Mouse (Mus musculus): ENCODE measurements around the gene 4933402J07Rik. TPM values are rescaled to one million over a fixed set of nuclear protein-coding genes. Genes with fewer than 3 reads are reported as not detected.

4933402J07Rik gene
- polyA plus RNA-seq, 1 experiment from 2014 or later, result not detected

DNA sequence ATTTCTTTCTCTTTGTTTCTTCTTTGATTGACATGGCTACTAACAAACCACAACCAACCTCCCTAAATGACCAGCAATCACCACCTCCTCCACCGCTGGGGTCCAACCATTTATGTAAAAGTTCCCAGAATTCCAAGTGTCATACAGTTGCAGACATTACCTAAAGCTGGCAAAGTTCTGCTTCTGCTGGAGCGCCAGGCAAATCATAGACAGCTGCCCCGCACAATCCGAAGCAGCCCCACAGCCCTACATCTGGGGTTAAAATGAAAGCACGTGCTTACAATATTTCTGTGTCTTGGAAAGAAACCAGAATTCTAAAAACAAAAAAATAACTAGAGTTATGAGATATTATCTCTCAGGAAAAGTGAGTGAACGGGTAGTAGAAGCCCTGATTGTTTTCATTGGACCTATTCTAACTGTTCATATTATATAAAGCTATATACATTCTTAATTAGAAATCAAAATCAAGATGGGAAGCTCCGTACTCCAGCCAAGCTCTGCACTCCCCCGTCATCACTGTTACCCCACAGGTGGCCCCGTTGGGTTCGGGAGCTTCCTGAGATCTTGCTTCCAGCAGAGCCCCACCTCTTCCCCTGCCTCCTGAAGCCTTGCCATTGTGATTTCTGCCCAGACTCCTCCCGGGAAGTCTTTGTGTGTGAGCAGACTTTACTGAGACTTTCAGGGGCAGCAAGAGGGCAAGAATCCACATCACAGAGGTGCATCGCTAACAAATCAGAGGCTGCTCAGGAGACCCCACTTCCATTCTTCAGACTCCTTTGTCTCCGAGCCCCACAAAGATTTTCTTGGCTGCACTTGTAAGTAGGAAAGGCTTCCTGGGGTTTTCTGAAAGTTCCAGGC, 6.3 kb downstream of the 4933402J07Rik start:
- ATAC-seq (ENCODE audit: insufficient number of reproducible peaks, low FRiP score, low TSS enrichment, low read depth), result peak; percentile 62; the same call in 1 of the 2 replicates
- H3K27ac ChIP-seq, result peak overlapping the region; percentile 78
- 22% methylated on average over 13 of the region's 13 CpGs for WGBS

DNA sequence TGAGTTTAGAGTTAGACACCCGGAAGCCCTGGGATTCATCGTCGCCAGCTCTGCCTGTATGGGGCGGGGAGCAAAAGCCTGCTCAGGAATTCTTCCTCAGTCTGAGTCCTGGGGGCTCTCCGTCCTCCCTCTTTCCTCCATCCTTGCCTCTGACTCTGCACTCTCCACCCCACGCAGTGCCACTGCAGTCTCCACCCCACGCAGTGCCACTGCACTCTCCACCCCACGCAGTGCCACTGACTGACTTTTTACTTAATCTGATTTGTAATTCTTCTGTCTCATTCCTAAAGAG, 6.9 kb downstream of the 4933402J07Rik start:
- H3K4me3 ChIP-seq, result peak overlapping the region; percentile 31
- no peaks in the 10 kb centered on the region for H3K36me3 ChIP-seq
- peak overlapping the region; percentile 78 for H3K27ac ChIP-seq
- WGBS, result 3% methylated on average over 8 of the region's 8 CpGs
- no peaks in the 10 kb centered on the region for H3K9me3 ChIP-seq
- peaks cover 12% of the 10 kb centered on the region for H3K4me1 ChIP-seq
- H3K9ac ChIP-seq, result peak overlapping the region; percentile 15; the same call in 1 of the 2 replicates
- H3K27me3 ChIP-seq, result no peaks in the 10 kb centered on the region
- H3K4me2 ChIP-seq, result peak overlapping the region; percentile 51
- no peak for ATAC-seq (ENCODE audit: insufficient number of reproducible peaks, low FRiP score, low TSS enrichment, low read depth)

More for the DNA sequence above, 6.3 kb downstream of the 4933402J07Rik start:
- H3K9me3 ChIP-seq, result no peaks in the 10 kb centered on the region
- no peaks in the 10 kb centered on the region for H3K36me3 ChIP-seq
- H3K9ac ChIP-seq, result peak overlapping the region; percentile 15; the same call in 1 of the 2 replicates
- H3K27me3 ChIP-seq, result no peaks in the 10 kb centered on the region
- peaks cover 12% of the 10 kb centered on the region for H3K4me1 ChIP-seq
- H3K4me2 ChIP-seq, result peak overlapping the region; percentile 51
- H3K4me3 ChIP-seq, result peak overlapping the region; percentile 31

DNA sequence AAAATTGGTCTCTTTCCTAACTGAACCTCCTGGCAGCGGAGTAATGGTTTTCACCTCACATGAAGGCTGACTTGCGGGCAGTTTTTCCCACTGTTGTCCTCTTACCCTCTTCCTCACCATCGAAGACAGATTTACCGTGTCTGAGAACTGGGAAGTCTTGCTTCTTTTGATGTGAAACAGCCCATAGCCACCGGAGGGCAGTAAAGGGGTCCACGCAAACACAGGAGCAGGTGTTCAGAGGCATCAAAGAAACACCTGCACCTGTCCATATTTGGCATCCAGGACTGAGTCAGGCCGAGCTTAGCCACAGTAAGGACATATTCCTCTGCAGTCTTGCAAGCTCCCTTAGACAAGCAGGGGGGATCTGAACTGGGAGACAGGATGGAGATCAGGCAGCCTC, 7.2 kb downstream of the 4933402J07Rik start:
- H3K4me1 ChIP-seq, result peaks cover 12% of the 10 kb centered on the region
- WGBS, result 5% methylated on average over 7 of the region's 7 CpGs
- H3K4me3 ChIP-seq, result peak overlapping the region; percentile 31
- H3K27me3 ChIP-seq, result no peaks in the 10 kb centered on the region
- H3K27ac ChIP-seq, result peak overlapping the region; percentile 78
- no peaks in the 10 kb centered on the region for H3K9me3 ChIP-seq
- H3K9ac ChIP-seq, result no peak overlapping the region
- H3K36me3 ChIP-seq, result no peaks in the 10 kb centered on the region
- peak overlapping the region; percentile 51 for H3K4me2 ChIP-seq
- ATAC-seq (ENCODE audit: insufficient number of reproducible peaks, low FRiP score, low TSS enrichment, low read depth), result no peak

DNA sequence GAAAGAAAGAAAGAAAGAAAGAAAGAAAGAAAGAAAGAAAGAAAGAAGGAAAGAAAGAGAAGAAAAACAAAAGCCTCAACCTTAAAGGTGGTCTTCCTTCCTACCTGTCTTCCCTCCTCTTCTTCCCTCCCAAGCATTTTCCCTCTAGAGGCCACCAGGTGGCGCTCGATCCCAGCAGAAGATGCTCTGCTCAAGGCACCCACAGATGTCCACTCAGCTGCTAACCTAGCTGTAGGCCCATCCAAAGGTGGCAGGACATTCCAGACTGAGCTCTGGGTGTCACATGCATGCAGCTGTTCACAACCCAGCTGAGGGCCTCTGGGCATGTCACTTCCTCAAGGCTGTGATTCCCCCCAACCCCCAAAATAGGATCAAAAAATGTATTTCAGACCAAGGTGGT, 30.6 kb downstream of the 4933402J07Rik start:
- Histone ChIP-seq H3K9ac (no peak overlapping the region), H3K4me3 (no peak overlapping the region), H3K27ac (no peak overlapping the region), H3K4me2 (no peak overlapping the region), H3K4me1 (no peaks in the 10 kb centered on the region), H3K36me3 (no peaks in the 10 kb centered on the region), H3K27me3 (no peaks in the 10 kb centered on the region), H3K9me3 (no peaks in the 10 kb centered on the region)
- 0% methylated on average over 2 of the region's 2 CpGs for WGBS
- ATAC-seq (ENCODE audit: insufficient number of reproducible peaks, low FRiP score, low TSS enrichment, low read depth), result 0 out of 2 replicates have a peak, but pooled peaks have one; percentile 58

DNA sequence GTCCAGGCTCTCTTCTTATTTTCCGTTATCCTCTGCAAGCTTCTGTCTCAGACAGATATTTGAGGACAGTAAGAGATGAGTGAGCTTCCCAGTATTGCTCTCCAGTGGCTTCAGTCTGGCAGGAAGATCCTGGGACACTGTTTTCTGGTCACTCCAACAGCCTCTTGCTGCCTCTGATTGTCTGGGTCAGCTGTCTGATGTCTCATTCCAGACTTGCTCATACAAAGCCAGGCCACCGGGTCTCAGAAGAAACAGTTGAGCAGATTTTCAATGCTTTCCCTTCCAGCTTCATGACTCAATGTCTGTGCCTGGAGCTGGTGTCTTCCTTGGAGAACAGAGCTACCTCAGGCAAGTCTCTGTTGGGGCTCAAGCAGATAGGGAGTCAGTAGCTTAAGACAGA, 39.1 kb downstream of the 4933402J07Rik start:
- WGBS, result 79% methylated on average over 2 of the region's 2 CpGs
- Histone ChIP-seq H3K27me3 (peaks cover 18% of the 10 kb centered on the region), H3K4me3 (no peak overlapping the region), H3K9ac (no peak overlapping the region), H3K9me3 (no peaks in the 10 kb centered on the region), H3K4me2 (no peak overlapping the region), H3K4me1 (0 out of 2 replicates have a peak, but pooled peaks cover 2% of the 10 kb centered on the region), H3K27ac (no peak overlapping the region), H3K36me3 (no peaks in the 10 kb centered on the region)
- no peak for ATAC-seq (ENCODE audit: insufficient number of reproducible peaks, low FRiP score, low TSS enrichment, low read depth)

DNA sequence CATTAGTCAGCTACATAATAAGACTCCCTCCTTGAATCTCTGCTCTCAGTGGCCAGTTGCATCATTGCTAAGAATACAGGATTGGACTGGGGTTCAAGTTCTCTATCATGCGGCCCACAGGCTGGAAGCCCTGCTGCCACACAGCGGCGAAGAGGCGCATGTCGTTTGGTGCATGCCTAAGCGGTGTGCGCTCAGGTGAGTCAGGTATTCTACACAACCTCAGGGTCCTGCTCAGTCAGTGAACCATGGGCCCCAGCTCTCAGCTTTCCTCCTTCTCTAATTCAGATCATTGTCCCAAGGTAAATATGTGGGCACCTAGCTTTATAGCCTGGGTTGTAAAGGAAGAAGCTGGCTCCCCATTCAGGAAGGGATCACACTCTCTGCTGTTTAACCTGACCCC, 45.5 kb downstream of the 4933402J07Rik start:
- no peak overlapping the region for H3K4me3 ChIP-seq
- no peak overlapping the region for H3K27ac ChIP-seq
- ATAC-seq (ENCODE audit: insufficient number of reproducible peaks, low FRiP score, low TSS enrichment, low read depth), result no peak
- WGBS, result 92% methylated on average over 7 of the region's 7 CpGs
- 0 out of 2 replicates have a peak, but pooled peaks cover 2% of the 10 kb centered on the region for H3K4me1 ChIP-seq
- H3K9me3 ChIP-seq, result no peaks in the 10 kb centered on the region
- H3K4me2 ChIP-seq, result no peak overlapping the region
- H3K27me3 ChIP-seq, result 0 out of 2 replicates have a peak, but pooled peaks cover 8% of the 10 kb centered on the region
- no peak overlapping the region for H3K9ac ChIP-seq
- no peaks in the 10 kb centered on the region for H3K36me3 ChIP-seq

DNA sequence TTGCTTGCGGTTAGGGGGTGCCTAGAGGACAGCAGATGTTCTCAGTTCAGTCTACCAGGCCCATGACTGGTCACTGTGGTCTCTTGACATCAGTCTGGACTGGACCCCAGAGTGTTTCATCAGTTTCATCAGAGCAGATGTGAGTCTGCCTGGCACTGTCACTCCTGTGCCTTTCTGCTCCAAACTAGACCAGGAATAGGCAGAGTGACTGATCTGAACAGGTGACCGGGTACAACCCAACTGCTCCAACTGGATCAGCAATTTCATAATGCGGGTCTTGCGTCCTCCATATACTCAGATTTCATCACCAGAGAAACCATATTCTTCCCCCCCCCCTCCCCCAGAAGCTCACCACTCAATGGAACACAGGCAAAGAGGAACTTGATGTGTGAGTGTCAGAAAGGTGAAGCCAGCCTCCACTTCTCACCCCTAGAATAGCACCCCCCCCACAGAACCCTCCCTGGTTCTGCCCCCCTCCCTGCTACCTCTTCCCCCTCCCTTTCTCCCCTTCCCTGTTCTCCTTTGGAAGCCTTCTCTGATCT, 46.1 kb downstream of the 4933402J07Rik start:
- Histone ChIP-seq H3K4me2 (no peak overlapping the region), H3K9ac (no peak overlapping the region), H3K4me3 (no peak overlapping the region), H3K4me1 (0 out of 2 replicates have a peak, but pooled peaks cover 2% of the 10 kb centered on the region), H3K36me3 (no peaks in the 10 kb centered on the region), H3K27ac (no peak overlapping the region), H3K9me3 (no peaks in the 10 kb centered on the region), H3K27me3 (0 out of 2 replicates have a peak, but pooled peaks cover 8% of the 10 kb centered on the region)
- 87% methylated on average over 4 of the region's 4 CpGs for WGBS
- no peak for ATAC-seq (ENCODE audit: insufficient number of reproducible peaks, low FRiP score, low TSS enrichment, low read depth)

DNA sequence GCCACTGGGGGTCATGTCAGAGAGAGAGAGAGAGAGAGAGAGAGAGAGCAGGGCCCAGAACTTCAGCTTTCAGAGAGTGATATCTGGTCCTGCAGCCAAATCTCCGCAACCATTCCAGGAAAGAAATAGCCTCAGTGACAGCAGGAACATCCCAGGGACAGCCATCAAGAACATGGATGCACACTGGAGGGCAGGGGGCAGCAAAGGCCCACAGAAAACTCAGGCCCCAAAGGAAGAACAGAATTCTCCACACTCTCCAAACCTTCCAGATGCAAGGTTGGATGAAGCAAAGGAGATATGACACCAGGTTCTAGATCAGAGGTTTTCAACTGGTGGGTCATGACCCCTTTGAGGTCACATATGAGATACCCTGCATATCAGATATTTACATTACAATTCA, 50.0 kb downstream of the 4933402J07Rik start:
- Histone ChIP-seq H3K4me3 (no peak overlapping the region), H3K9ac (no peak overlapping the region), H3K4me2 (no peak overlapping the region), H3K4me1 (no peaks in the 10 kb centered on the region), H3K27me3 (0 out of 2 replicates have a peak, but pooled peaks cover 4% of the 10 kb centered on the region), H3K27ac (no peak overlapping the region), H3K9me3 (no peaks in the 10 kb centered on the region), H3K36me3 (no peaks in the 10 kb centered on the region)
- WGBS, result 94% methylated on average over 1 of the region's 1 CpGs
- ATAC-seq (ENCODE audit: insufficient number of reproducible peaks, low FRiP score, low TSS enrichment, low read depth), result no peak

DNA sequence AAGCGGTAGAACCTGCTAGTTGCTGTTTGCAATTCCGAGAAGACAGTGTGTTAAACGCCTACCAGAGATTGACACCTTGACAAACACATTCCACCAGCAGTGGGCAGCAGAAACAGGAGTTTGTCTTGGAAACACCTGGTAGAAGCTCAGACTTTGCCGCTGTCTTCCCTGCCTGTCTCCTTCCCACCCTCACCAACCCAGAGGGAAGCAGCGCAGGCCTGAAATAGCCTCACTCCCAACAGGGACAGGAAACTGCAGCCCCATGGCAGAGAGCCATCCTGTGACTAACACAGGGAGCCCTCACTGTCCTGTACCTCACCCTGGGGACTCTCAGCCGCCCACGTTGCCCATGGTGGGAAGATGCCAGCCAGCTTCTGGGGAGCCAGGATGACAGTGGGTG, 55.5 kb downstream of the 4933402J07Rik start:
- Histone ChIP-seq H3K27me3 (0 out of 2 replicates have a peak, but pooled peaks cover 4% of the 10 kb centered on the region), H3K9me3 (no peaks in the 10 kb centered on the region), H3K4me2 (no peak overlapping the region), H3K4me1 (no peaks in the 10 kb centered on the region), H3K9ac (no peak overlapping the region), H3K36me3 (no peaks in the 10 kb centered on the region), H3K27ac (no peak overlapping the region), H3K4me3 (no peak overlapping the region)
- no peak for ATAC-seq (ENCODE audit: insufficient number of reproducible peaks, low FRiP score, low TSS enrichment, low read depth)
- 45% methylated on average over 7 of the region's 7 CpGs for WGBS

DNA sequence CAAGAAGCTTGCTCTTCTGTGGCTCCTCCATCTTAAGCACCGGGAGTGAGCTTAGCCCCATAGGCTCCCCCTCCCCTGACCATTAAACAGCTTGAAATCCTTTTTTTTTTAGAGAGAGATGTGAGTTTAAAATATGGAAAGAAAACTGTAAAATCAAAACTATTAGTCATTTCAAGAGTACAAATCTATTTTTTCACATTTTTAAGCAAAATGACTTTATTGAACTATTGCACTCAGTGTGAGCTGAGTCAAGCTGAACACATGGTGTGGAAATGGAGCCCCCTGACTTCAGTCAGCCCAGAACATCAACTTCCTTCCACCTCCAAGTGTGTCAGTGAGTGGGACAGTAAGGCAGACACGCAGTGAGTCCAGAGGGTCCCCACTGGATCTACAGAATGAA, 55.9 kb downstream of the 4933402J07Rik start:
- no peak for ATAC-seq (ENCODE audit: insufficient number of reproducible peaks, low FRiP score, low TSS enrichment, low read depth)
- 0 out of 2 replicates have a peak, but pooled peaks cover 4% of the 10 kb centered on the region for H3K27me3 ChIP-seq
- H3K9ac ChIP-seq, result no peak overlapping the region
- no peak overlapping the region for H3K4me2 ChIP-seq
- no peak overlapping the region for H3K27ac ChIP-seq
- no peaks in the 10 kb centered on the region for H3K4me1 ChIP-seq
- H3K4me3 ChIP-seq, result no peak overlapping the region
- 74% methylated on average over 2 of the region's 2 CpGs for WGBS
- H3K36me3 ChIP-seq, result no peaks in the 10 kb centered on the region
- H3K9me3 ChIP-seq, result no peaks in the 10 kb centered on the region

DNA sequence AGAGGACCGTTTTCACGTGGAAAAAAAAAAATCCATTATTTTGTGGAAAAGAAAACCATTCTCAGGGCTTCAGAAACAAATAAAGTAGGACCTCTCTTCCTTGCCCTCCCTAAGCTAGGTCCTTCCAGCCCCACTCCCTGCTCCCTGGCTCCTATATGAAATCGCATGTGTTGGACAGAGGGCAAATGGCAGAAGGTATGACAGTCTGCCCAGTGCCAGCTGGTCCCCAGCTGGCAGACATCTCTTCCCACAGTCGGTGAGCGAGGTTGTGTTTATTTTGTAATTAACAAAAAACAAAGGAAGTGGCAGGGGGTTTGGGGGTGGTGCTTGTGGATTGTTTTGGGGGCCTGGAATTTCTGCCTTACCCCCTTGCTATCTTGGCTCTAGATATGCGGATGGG, 56.6 kb downstream of the 4933402J07Rik start:
- no peaks in the 10 kb centered on the region for H3K36me3 ChIP-seq
- ATAC-seq (ENCODE audit: insufficient number of reproducible peaks, low FRiP score, low TSS enrichment, low read depth), result no peak
- no peak overlapping the region for H3K27ac ChIP-seq
- no peak overlapping the region for H3K4me2 ChIP-seq
- H3K9ac ChIP-seq, result no peak overlapping the region
- no peaks in the 10 kb centered on the region for H3K4me1 ChIP-seq
- no peaks in the 10 kb centered on the region for H3K9me3 ChIP-seq
- no peak overlapping the region for H3K4me3 ChIP-seq
- 0 out of 2 replicates have a peak, but pooled peaks cover 4% of the 10 kb centered on the region for H3K27me3 ChIP-seq
- 68% methylated on average over 6 of the region's 6 CpGs for WGBS

DNA sequence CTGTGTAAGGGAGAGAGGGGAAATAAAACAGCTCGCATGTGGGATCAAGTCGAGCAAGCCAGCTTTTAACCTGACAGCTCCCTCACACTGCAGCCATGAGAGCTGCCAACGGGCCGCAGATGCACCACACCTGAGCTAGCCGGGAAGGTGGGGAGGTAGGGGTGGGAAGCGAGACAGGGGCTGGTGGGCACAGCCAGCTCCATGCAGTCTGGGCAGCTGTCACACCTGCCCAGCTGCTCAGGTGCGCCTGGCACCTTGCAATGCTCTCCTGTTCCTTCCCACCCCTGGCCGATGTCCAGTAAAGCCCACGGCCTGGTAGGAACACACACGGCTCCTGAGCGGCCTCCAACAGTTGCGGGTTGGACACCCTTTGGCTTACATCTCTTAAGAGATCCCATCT, 57.5 kb downstream of the 4933402J07Rik start:
- Histone ChIP-seq H3K27me3 (0 out of 2 replicates have a peak, but pooled peaks cover 4% of the 10 kb centered on the region), H3K4me1 (no peaks in the 10 kb centered on the region), H3K27ac (no peak overlapping the region), H3K4me2 (no peak overlapping the region), H3K9me3 (no peaks in the 10 kb centered on the region), H3K36me3 (no peaks in the 10 kb centered on the region), H3K4me3 (no peak overlapping the region), H3K9ac (no peak overlapping the region)
- WGBS, result 82% methylated on average over 12 of the region's 12 CpGs
- no peak for ATAC-seq (ENCODE audit: insufficient number of reproducible peaks, low FRiP score, low TSS enrichment, low read depth)

All from limb, embryonic 15.5 days (tissue).